Mouse (Mus musculus) cerebellum, adult 2 months (tissue): ENCODE data around the gene Cbfa2t3. TPM values are rescaled to one million over a fixed set of nuclear protein-coding genes. Genes with fewer than 3 reads are reported as not detected.

Experiments
- DNase-seq, 2 experiments: peaks; one replicate each; pipeline ENCODE4 v3.0.0; 2021
- H3K27ac ChIP-seq: fragments of 200-500 bp; 2 replicates; pipeline ENCODE4 v1.5.1; 2012; ENCODE audit warnings: low read length, control low read depth, inconsistent platforms; ENCODE audit not compliant: insufficient read depth
- H3K27me3 ChIP-seq: fragments of 200-500 bp; 2 replicates; pipeline ENCODE4 v1.6.1; 2012; ENCODE audit warnings: inconsistent platforms, mild to moderate bottlenecking, low read length, moderate library complexity; ENCODE audit not compliant: control insufficient read depth, insufficient read depth
- H3K4me1 ChIP-seq: fragments of 200-500 bp; 2 replicates; pipeline ENCODE4 v1.6.1; 2011; ENCODE audit warnings: low read length; ENCODE audit not compliant: control insufficient read depth, insufficient read depth
- H3K4me3 ChIP-seq: fragments of 200-500 bp; replicated peaks from 2 replicates; pipeline ENCODE3; 2011; ENCODE audit warnings: mild to moderate bottlenecking, low read depth, low read length, control low read depth; ENCODE audit not compliant: insufficient read depth
- CTCF ChIP-seq: fragments of 200-500 bp; IDR thresholded peaks from 2 replicates; pipeline ENCODE4 v1.5.1; 2011; ENCODE audit warnings: low read depth, mild to moderate bottlenecking, control low read depth, low read length, moderate library complexity, borderline replicate concordance; ENCODE audit not compliant: insufficient read depth
- POLR2A ChIP-seq: fragments of 200-500 bp; IDR thresholded peaks from 2 replicates; pipeline ENCODE4 v1.6.1; 2011; ENCODE audit warnings: low read length, control low read depth, borderline replicate concordance; ENCODE audit not compliant: insufficient read depth
- WGBS: fragments of 180-500 bp; shearing (Covaris S2); methylation state at CpG from one replicate; pipeline ENCODE4 v1.1.7; 2018; 5-methylcytosine and 5-hydroxymethylcytosine counted together
- polyA plus RNA-seq: library from polyadenylated mRNA; depleted of rRNA; stranded (reverse); fragments of >200 nt; gene quantifications from 2 replicates; pipeline ENCODE4 v1.2.3, GENCODE M21; 2012; rRNA removed

Gene Cbfa2t3
- polyA plus RNA-seq, 1 experiment, result 17.7 TPM

DNA sequence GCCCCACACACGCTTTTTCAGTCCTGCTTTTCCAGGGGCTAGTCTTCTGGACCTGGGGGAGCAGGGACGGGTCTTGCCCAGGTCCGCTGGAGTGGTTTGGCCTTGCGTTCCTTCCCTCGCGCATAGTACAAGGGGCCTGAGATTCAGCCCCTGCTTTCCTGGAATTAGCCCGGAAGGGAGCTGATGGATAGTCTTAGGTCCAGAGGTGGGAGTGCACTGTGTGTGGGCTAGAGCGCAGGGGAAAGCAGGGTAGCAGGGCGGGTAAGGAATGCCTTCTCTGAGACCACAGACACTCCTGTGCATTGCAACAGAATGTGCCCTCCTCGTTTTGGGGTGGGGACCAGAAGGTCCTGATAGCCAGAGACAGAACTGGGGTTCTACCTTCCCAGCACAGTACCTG lies 121.8 kb downstream of the Cbfa2t3 start:
- Histone ChIP-seq H3K27me3 (no peaks in the 10 kb centered on the region), H3K4me3 (peak overlapping the region; percentile 86), H3K27ac (no peak overlapping the region), H3K4me1 (peaks cover 15% of the 10 kb centered on the region)
- no peak for TF ChIP-seq POLR2A
- TF ChIP-seq CTCF, result no peak
- DNase-seq, result no peak
- WGBS, result 41% methylated on average over 10 of the region's 10 CpGs

DNA sequence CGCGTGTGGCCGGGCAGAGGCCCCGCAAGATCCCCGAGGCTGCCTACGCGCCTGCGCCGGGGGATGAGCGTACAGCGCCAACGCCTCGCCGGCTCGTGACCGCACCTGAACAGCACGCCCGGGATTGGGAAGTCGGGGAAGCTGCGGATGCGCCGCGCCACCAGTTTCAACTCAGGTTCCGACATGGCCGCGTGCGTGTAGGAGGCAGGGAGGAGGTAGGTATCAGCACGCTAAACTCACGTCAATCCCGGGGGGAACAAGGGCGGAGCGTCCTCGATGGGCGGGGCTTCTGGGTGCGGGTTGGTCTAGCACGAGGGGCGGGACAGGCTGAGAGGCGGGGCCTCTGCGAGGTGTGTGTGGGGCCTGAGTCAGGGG lies 122.3 kb downstream of the Cbfa2t3 start, which contains the start of gene Aprt:
Gene Aprt (minus strand): TSS at position 262 of the 375 bp plus-strand sequence.
- Histone ChIP-seq H3K4me1 (peaks cover 19% of the 10 kb centered on the region), H3K4me3 (peak within 1 kb of the TSS; percentile 86), H3K27ac (peak within 1 kb of the TSS; percentile 73), H3K27me3 (no peaks in the 10 kb centered on the region)
- under 1% methylated on average over 39 of the region's 39 CpGs for WGBS
- peak; percentile 95 to 97 for DNase-seq
- no peak for TF ChIP-seq CTCF
- TF ChIP-seq POLR2A, result peak; percentile 91

DNA sequence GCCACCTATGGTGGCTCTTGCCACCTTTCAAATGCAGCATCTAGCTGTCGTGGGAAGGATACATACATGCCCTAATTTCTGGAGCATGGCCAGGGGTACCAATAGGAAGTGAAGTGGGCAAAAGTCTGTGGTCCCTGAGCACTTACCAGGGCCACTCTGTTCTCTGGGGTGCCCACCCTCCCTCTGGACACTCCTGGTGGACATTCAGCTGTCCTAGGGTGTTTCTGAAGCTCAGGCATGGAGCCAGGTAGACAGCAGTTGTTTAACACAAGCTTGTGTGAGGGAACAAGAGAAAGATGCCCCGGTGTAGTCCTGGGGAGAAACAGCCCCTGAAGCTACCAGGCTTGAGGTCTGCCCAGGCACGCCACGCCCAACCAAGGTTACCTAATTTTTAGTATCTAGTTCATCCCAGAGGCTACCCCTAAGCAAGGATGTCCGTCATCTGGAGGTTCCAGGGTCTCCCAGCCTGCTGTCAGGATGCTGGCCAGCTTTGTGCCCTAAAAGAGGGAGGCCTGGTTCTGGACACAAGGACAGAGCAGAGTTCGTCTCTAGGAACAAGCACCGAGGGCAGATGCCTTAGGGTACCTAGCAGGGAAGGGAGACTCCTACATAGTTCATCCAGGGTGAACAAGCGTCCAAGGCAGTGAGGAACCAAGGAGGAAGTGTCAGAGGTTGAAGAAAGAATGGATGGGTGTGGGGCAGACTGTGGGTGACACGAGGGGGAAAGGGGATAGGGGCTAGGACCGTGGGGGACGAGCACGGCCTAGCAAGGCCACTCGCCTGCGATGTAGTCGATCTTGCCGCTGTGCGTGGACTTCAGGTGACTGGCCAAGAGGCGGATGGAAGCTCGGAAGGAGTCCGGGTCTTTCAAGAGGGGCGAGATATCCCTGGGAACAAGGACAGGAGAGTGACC lies 122.9 kb downstream of the Cbfa2t3 start:
- peak overlapping the region; percentile 86 for H3K4me3 ChIP-seq
- no peaks in the 10 kb centered on the region for H3K27me3 ChIP-seq
- DNase-seq, result peak in 1 of 2 experiments; percentile 51
- H3K27ac ChIP-seq, result peak overlapping the region; percentile 73
- H3K4me1 ChIP-seq, result peaks cover 26% of the 10 kb centered on the region
- TF ChIP-seq CTCF (no peak), POLR2A (no peak)
- 6% methylated on average over 21 of the region's 21 CpGs for WGBS

DNA sequence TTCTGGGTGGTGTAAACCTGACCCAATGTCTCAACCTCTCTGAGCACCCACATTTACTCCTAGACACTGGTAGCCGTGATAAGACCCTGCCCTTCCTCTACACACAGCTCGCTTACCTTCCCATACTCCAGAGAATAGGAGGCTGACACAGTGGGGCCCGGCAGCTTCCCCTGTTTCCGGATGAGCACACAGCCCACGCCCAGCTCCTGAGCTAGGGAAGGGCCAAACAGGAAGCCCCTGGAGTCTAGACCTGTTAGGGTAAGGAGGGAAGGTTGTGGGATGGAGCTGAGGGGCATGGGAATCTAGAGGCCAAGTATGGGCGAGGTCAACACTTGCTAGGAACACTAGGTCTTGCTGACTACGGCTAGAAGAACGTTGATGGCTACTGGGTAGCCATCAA lies 123.6 kb downstream of the Cbfa2t3 start:
- 70% methylated on average over 8 of the region's 8 CpGs for WGBS
- Histone ChIP-seq H3K27me3 (no peaks in the 10 kb centered on the region), H3K27ac (no peak overlapping the region), H3K4me3 (peak overlapping the region; percentile 86), H3K4me1 (peaks cover 30% of the 10 kb centered on the region)
- no peak for DNase-seq
- TF ChIP-seq POLR2A, result no peak
- TF ChIP-seq CTCF, result no peak

Other genes with a start within 250 kb of the Cbfa2t3 start
- 0.13 TPM in 1 of 2 replicates, not detected in the other for gene Snai3, start 238.4 kb downstream of the Cbfa2t3 start, polyA plus RNA-seq
- 65.9 and 69.4 TPM in 2 replicates for gene Rnf166, start 223.0 kb downstream of the Cbfa2t3 start, polyA plus RNA-seq
- 45.0 and 49.7 TPM in 2 replicates for gene Ctu2, start 223.0 kb downstream of the Cbfa2t3 start, polyA plus RNA-seq
- 4.2 and 4.5 TPM in 2 replicates for gene Piezo1, start 147.8 kb downstream of the Cbfa2t3 start, polyA plus RNA-seq
- 7.6 and 8.8 TPM in 2 replicates for gene Cdt1, start 131.1 kb downstream of the Cbfa2t3 start, polyA plus RNA-seq
- gene Aprt, start 122.2 kb downstream of the Cbfa2t3 start, polyA plus RNA-seq, result 52.9 and 57.4 TPM in 2 replicates
- 8.5 and 8.7 TPM in 2 replicates for gene Galns, start 87.6 kb downstream of the Cbfa2t3 start, polyA plus RNA-seq
- 199 and 206 TPM in 2 replicates for gene Trappc2l, start 87.5 kb downstream of the Cbfa2t3 start, polyA plus RNA-seq
- not detected in 2 replicates for gene Pabpn1l, start 76.4 kb downstream of the Cbfa2t3 start, polyA plus RNA-seq
- gene Acsf3, start 76.4 kb upstream of the Cbfa2t3 start, polyA plus RNA-seq, result 33.0 and 33.6 TPM in 2 replicates
- gene Cdh15, start 148.9 kb upstream of the Cbfa2t3 start, polyA plus RNA-seq, result 26.5 and 34.3 TPM in 2 replicates